Mouse (Mus musculus): ENCODE measurements around the gene Tgfbr3. TPM values are rescaled to one million over a fixed set of nuclear protein-coding genes. Genes with fewer than 3 reads are reported as not detected.

The Tgfbr3 gene
- polyA plus RNA-seq, 1 experiment: 0.71 TPM

DNA sequence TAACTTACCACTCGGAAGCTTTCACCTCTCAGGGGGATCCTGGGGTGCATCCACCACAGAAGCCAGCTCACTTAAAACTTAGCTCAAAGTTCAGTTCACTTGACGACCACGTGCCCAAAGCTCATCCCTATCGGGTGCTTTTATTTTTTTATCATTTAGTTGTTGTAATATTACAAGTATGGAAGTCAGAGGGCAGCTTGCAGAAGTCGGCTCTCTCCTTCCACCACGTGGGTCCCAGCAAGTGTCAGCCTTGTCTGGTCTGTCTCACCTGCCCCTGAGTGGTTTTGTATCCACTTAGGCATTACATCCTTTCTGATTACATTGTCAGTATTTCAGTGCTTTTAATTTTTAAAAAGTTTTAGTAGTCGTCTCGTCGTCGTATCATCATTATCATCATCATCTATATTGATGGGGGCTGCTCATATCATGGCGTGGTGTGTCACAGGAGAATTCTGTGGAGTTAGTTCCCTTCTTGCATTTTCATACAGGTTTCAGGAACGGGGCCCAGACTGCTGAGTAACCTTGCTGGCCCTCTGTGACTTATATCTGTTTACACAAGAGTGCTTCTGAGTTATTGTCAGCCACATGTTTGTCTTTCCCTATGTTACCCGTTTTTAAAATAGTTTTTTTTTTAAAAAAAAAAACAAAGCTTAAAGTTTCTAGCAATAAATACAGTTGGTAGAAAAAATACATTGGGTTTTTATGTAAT, 14.8 kb upstream of the Tgfbr3 start:
- Histone ChIP-seq H3K4me3 (no peak overlapping the region), H3K4me2 (ENCODE audit: low read depth) (no peak overlapping the region)
- TF ChIP-seq TCF12 (IDR thresholded peaks at IDR 0.05; ENCODE audit: insufficient read depth, poor library complexity, severe bottlenecking) (no peak), MYOG (IDR thresholded peaks at IDR 0.05; ENCODE audit: control insufficient read depth in 1 of 3, insufficient read depth in 1 of 3, insufficient read length in 2 of 3, low read depth in 2 of 3) (no peak), MYOD1 (IDR thresholded peaks at IDR 0.05; ENCODE audit: control insufficient read depth in 1 of 3, insufficient read length in 2 of 3, low read depth in 2 of 3) (no peak), CEBPB (IDR thresholded peaks at IDR 0.05; ENCODE audit: insufficient read depth, poor library complexity, severe bottlenecking) (no peak), POLR2A (IDR thresholded peaks at IDR 0.05; ENCODE audit: insufficient read length, low read depth) (no peak)

DNA sequence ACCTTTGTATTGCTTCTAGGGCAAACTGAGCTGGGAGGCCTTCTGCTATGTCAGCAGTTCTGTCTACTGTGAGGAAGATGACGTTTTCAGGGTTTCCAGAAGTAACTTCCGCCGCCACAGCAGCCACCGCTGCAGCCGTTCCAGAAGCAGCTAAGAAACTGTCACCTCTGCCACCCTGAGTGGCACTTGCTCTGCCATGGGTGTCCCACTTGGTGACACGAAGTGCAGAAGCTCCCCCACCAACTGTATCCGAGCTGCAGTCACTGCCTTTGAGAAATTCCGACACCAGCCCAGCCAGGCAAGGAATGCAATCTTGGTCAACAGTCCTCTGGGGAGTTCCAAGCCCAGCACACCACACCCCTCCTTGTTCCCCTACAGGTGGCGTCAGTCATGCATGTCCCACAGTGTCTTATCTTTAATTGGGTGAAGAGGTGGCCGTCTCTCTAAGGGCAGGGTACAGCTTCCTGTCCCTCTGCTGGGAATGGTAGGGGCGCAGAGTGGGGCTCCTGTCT, 14.0 kb upstream of the Tgfbr3 start:
- H3K79me2 ChIP-seq (ENCODE audit: control insufficient read depth, insufficient read depth): no peaks in the 10 kb centered on the region
- no peak overlapping the region for H3ac ChIP-seq (ENCODE audit: control insufficient read depth, insufficient read length)
- H3K4me2 ChIP-seq (ENCODE audit: low read depth): no peak overlapping the region
- peaks cover 5% of the 10 kb centered on the region for H3K27me3 ChIP-seq (ENCODE audit: control insufficient read depth, insufficient read depth, insufficient read length)
- no peaks in the 10 kb centered on the region for H3K36me3 ChIP-seq (ENCODE audit: control insufficient read depth, insufficient read depth)
- TF ChIP-seq REST (IDR thresholded peaks at IDR 0.05; ENCODE audit: insufficient read depth, insufficient read length) (no peak), POLR2A (IDR thresholded peaks at IDR 0.05; ENCODE audit: insufficient read length, low read depth) (no peak), POLR2AphosphoS2 (IDR thresholded peaks at IDR 0.05; ENCODE audit: insufficient read length, low read depth) (no peak), CEBPB (IDR thresholded peaks at IDR 0.05; ENCODE audit: insufficient read depth, poor library complexity, severe bottlenecking) (no peak), MAX (IDR thresholded peaks at IDR 0.05; ENCODE audit: low read depth) (no peak), TCF12 (IDR thresholded peaks at IDR 0.05; ENCODE audit: insufficient read depth, poor library complexity, severe bottlenecking) (no peak), MYOG (IDR thresholded peaks at IDR 0.05; ENCODE audit: control insufficient read depth in 1 of 3, insufficient read depth in 1 of 3, insufficient read length in 2 of 3, low read depth in 2 of 3) (no peak), USF1 (IDR thresholded peaks at IDR 0.05; ENCODE audit: low read depth) (no peak), E2F4 (IDR thresholded peaks at IDR 0.05; ENCODE audit: insufficient read depth) (no peak), MYOD1 (IDR thresholded peaks at IDR 0.05; ENCODE audit: control insufficient read depth in 1 of 3, insufficient read length in 2 of 3, low read depth in 2 of 3) (no peak), SRF (IDR thresholded peaks at IDR 0.05; ENCODE audit: control insufficient read depth, insufficient read length, low read depth) (no peak), TCF3 (IDR thresholded peaks at IDR 0.05; ENCODE audit: insufficient read length, low read depth) (no peak)
- no peak overlapping the region for H3K4me3 ChIP-seq

More for the DNA sequence above, 14.8 kb upstream of the Tgfbr3 start:
- Histone ChIP-seq H3K36me3 (ENCODE audit: control insufficient read depth, insufficient read depth) (no peaks in the 10 kb centered on the region), H3K27me3 (ENCODE audit: control insufficient read depth, insufficient read depth, insufficient read length) (peaks cover 5% of the 10 kb centered on the region), H3K79me2 (ENCODE audit: control insufficient read depth, insufficient read depth) (no peaks in the 10 kb centered on the region), H3ac (ENCODE audit: control insufficient read depth, insufficient read length) (no peak overlapping the region)

DNA sequence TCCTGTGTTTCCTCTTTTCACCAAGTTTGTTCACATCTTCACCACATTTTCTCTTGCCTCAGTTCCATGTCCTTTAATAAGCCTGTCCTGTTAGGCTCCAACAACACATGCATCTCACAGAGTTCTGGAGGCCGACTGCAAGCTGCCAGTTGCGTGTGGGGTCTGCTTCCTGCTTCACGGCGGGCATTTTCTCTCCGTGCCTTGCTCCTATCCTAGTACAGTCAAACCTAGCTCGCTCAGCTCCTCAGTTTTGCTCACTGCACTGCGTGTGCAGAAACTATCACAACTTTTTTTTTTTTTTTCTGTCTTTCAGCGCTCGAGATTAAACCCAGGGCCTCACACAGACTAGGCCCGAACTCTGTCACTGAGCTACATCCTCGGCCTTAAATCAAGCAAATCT, 9.4 kb upstream of the Tgfbr3 start:
- H3K4me2 ChIP-seq (ENCODE audit: low read depth): no peak overlapping the region
- TF ChIP-seq USF1 (IDR thresholded peaks at IDR 0.05; ENCODE audit: low read depth): no peak
- TF ChIP-seq E2F4 (IDR thresholded peaks at IDR 0.05; ENCODE audit: insufficient read depth): no peak
- no peak for TF ChIP-seq TCF3 (IDR thresholded peaks at IDR 0.05; ENCODE audit: insufficient read length, low read depth)
- no peak for TF ChIP-seq POLR2A (IDR thresholded peaks at IDR 0.05; ENCODE audit: insufficient read length, low read depth)
- no peak for TF ChIP-seq MYOG (IDR thresholded peaks at IDR 0.05; ENCODE audit: control insufficient read depth in 1 of 3, insufficient read depth in 1 of 3, insufficient read length in 2 of 3, low read depth in 2 of 3)
- TF ChIP-seq TCF12 (IDR thresholded peaks at IDR 0.05; ENCODE audit: insufficient read depth, poor library complexity, severe bottlenecking): no peak
- TF ChIP-seq POLR2AphosphoS2 (IDR thresholded peaks at IDR 0.05; ENCODE audit: insufficient read length, low read depth): no peak
- TF ChIP-seq MYOD1 (IDR thresholded peaks at IDR 0.05; ENCODE audit: control insufficient read depth in 1 of 3, insufficient read length in 2 of 3, low read depth in 2 of 3): no peak
- TF ChIP-seq REST (IDR thresholded peaks at IDR 0.05; ENCODE audit: insufficient read depth, insufficient read length): no peak
- no peak for TF ChIP-seq CEBPB (IDR thresholded peaks at IDR 0.05; ENCODE audit: insufficient read depth, poor library complexity, severe bottlenecking)
- no peak for TF ChIP-seq SRF (IDR thresholded peaks at IDR 0.05; ENCODE audit: control insufficient read depth, insufficient read length, low read depth)
- no peak for TF ChIP-seq MAX (IDR thresholded peaks at IDR 0.05; ENCODE audit: low read depth)
- no peaks in the 10 kb centered on the region for H3K79me2 ChIP-seq (ENCODE audit: control insufficient read depth, insufficient read depth)
- peaks cover 5% of the 10 kb centered on the region for H3K27me3 ChIP-seq (ENCODE audit: control insufficient read depth, insufficient read depth, insufficient read length)
- H3K36me3 ChIP-seq (ENCODE audit: control insufficient read depth, insufficient read depth): no peaks in the 10 kb centered on the region
- H3ac ChIP-seq (ENCODE audit: control insufficient read depth, insufficient read length): no peak overlapping the region
- no peak overlapping the region for H3K4me3 ChIP-seq

GRCm38 (mm10) chr5:107296512-107297322, 7.3 kb upstream of the Tgfbr3 start:
- H3K36me3 ChIP-seq (ENCODE audit: control insufficient read depth, insufficient read depth): no peaks in the 10 kb centered on the region
- H3ac ChIP-seq (ENCODE audit: control insufficient read depth, insufficient read length): no peak overlapping the region
- TF ChIP-seq MAX (IDR thresholded peaks at IDR 0.05; ENCODE audit: low read depth): no peak
- no peak for TF ChIP-seq POLR2A (IDR thresholded peaks at IDR 0.05; ENCODE audit: insufficient read length, low read depth)
- no peak for TF ChIP-seq MYOG (IDR thresholded peaks at IDR 0.05; ENCODE audit: control insufficient read depth in 1 of 3, insufficient read depth in 1 of 3, insufficient read length in 2 of 3, low read depth in 2 of 3)
- TF ChIP-seq TCF3 (IDR thresholded peaks at IDR 0.05; ENCODE audit: insufficient read length, low read depth): no peak
- TF ChIP-seq POLR2AphosphoS2 (IDR thresholded peaks at IDR 0.05; ENCODE audit: insufficient read length, low read depth): no peak
- no peak for TF ChIP-seq USF1 (IDR thresholded peaks at IDR 0.05; ENCODE audit: low read depth)
- TF ChIP-seq REST (IDR thresholded peaks at IDR 0.05; ENCODE audit: insufficient read depth, insufficient read length): no peak
- TF ChIP-seq MYOD1 (IDR thresholded peaks at IDR 0.05; ENCODE audit: control insufficient read depth in 1 of 3, insufficient read length in 2 of 3, low read depth in 2 of 3): no peak
- TF ChIP-seq TCF12 (IDR thresholded peaks at IDR 0.05; ENCODE audit: insufficient read depth, poor library complexity, severe bottlenecking): no peak
- TF ChIP-seq CEBPB (IDR thresholded peaks at IDR 0.05; ENCODE audit: insufficient read depth, poor library complexity, severe bottlenecking): no peak
- TF ChIP-seq SRF (IDR thresholded peaks at IDR 0.05; ENCODE audit: control insufficient read depth, insufficient read length, low read depth): no peak
- TF ChIP-seq E2F4 (IDR thresholded peaks at IDR 0.05; ENCODE audit: insufficient read depth): no peak
- no peak overlapping the region for H3K4me2 ChIP-seq (ENCODE audit: low read depth)
- H3K4me3 ChIP-seq: no peak overlapping the region
- no peaks in the 10 kb centered on the region for H3K79me2 ChIP-seq (ENCODE audit: control insufficient read depth, insufficient read depth)
- H3K27me3 ChIP-seq (ENCODE audit: control insufficient read depth, insufficient read depth, insufficient read length): no peaks in the 10 kb centered on the region

All from myocyte (in vitro differentiated cells).